Mouse (Mus musculus) midbrain, embryonic 13.5 days (tissue): Measurements from ENCODE around the gene AI661453. TPM values are rescaled to one million over a fixed set of nuclear protein-coding genes. Genes with fewer than 3 reads are reported as not detected.
"Not testable (repeated sequence)": the region's sequence is repeated elsewhere in the genome, so short reads cannot be mapped to it uniquely, and the experiment has no call there.

Experiments used
- ATAC-seq: fragments of 200-750 bp; cut with Nextera tagmentation; 2 replicates; pipeline ENCODE4 v1.8.0; 2017; ENCODE audit warnings: mild to moderate bottlenecking, moderate TSS enrichment, moderate library complexity
- H3K27ac ChIP-seq: fragments of 300-500 bp; sonication (generic); 2 replicates; pipeline ENCODE4 v1.5.1; 2015; ENCODE audit warnings: inconsistent platforms, mild to moderate bottlenecking, moderate library complexity
- H3K27me3 ChIP-seq: fragments of 300-500 bp; sonication (generic); 2 replicates; pipeline ENCODE4 v1.6.1; 2015; ENCODE audit warnings: mild to moderate bottlenecking, inconsistent platforms
- H3K36me3 ChIP-seq: fragments of 300-500 bp; sonication (generic); 2 replicates; pipeline ENCODE4 v1.6.1; 2015; ENCODE audit warnings: mild to moderate bottlenecking, inconsistent platforms
- H3K4me1 ChIP-seq: fragments of 300-500 bp; sonication (generic); replicated peaks from 2 replicates; pipeline ENCODE4 v1.6.1; 2015; ENCODE audit warnings: inconsistent platforms
- H3K4me2 ChIP-seq: fragments of 300-500 bp; sonication (generic); replicated peaks from 2 replicates; pipeline ENCODE4 v1.6.1; 2015; ENCODE audit warnings: moderate library complexity, mild to moderate bottlenecking, inconsistent platforms
- H3K4me3 ChIP-seq: fragments of 300-500 bp; sonication (generic); replicated peaks from 2 replicates; pipeline ENCODE4 v1.5.1; 2015; ENCODE audit warnings: mild to moderate bottlenecking, inconsistent platforms
- H3K9ac ChIP-seq: fragments of 300-500 bp; sonication (generic); replicated peaks from 2 replicates; pipeline ENCODE4 v1.6.1; 2015; ENCODE audit warnings: mild to moderate bottlenecking, inconsistent platforms
- H3K9me3 ChIP-seq: fragments of 300-500 bp; sonication (generic); 2 replicates; pipeline ENCODE4 v1.6.1; 2016; ENCODE audit warnings: mild to moderate bottlenecking, inconsistent platforms
- WGBS: fragments of 180-500 bp; shearing (Covaris S2); methylation state at CpG from one replicate; pipeline ENCODE4 v1.1.7; 2015; 5-methylcytosine and 5-hydroxymethylcytosine counted together
- polyA plus RNA-seq: library from polyadenylated mRNA; unstranded; fragments of >200 nt; fragmentation: Nextera tagmentation; extraction: Ambion mirVana; gene quantifications from 2 replicates; pipeline ENCODE4 v1.2.1, GENCODE M21; 2015

AI661453 gene
- polyA plus RNA-seq, 1 experiment from 2014 or later: 0.26 TPM

DNA sequence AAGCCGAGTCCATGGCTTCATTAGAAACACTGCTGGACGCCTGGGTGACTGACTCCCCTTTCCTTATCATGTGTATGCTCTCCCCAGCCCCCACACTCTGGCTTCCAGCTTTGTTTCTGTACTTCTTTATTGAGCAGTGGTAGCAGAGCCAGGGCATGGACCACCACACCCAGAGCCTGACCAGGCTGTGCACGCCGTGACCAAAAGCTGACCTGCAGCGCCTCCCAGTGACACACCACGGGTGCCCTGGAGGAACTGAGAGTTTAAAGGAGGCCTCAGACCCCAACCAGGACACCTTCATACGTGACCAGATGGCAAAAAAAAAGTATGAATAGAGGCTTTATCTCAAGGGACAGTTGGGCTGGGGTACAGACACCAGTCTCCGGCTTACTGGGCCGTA lies 54.4 kb downstream of the AI661453 start:
- Histone ChIP-seq H3K36me3 (peaks cover 74% of the 10 kb centered on the region), H3K9me3 (no peaks in the 10 kb centered on the region), H3K4me2 (no peak overlapping the region), H3K4me3 (no peak overlapping the region), H3K4me1 (peaks cover 4% of the 10 kb centered on the region), H3K27ac (no peak overlapping the region), H3K27me3 (no peaks in the 10 kb centered on the region), H3K9ac (no peak overlapping the region)
- WGBS: 87% methylated on average over 9 of the region's 9 CpGs
- ATAC-seq: no peak

DNA sequence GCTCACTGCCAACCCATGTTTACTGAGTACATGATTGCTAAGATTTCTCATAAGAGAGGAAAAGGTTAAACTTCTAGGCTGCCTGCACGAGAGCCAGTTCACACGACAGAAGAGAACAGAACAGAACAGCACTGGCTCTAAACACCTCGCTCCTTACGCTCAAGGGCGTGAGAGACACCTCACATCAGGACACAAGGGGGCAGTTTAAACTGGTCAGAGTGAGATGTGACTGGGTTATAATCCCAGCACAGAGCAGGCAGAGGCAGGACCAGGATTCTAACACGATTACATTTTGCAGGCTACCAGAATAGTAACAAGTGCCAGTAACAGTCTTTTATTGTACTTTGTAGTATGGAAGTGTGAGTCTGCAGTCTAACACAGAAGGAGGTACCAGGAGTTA lies 56.3 kb downstream of the AI661453 start:
- H3K4me2 ChIP-seq: no peak overlapping the region
- H3K36me3 ChIP-seq: peaks cover 90% of the 10 kb centered on the region
- H3K9me3 ChIP-seq: no peaks in the 10 kb centered on the region
- H3K9ac ChIP-seq: no peak overlapping the region
- ATAC-seq: no peak
- no peak overlapping the region for H3K27ac ChIP-seq
- 86% methylated on average over 6 of the region's 6 CpGs for WGBS
- H3K4me3 ChIP-seq: no peak overlapping the region
- H3K27me3 ChIP-seq: no peaks in the 10 kb centered on the region
- H3K4me1 ChIP-seq: no peaks in the 10 kb centered on the region

DNA sequence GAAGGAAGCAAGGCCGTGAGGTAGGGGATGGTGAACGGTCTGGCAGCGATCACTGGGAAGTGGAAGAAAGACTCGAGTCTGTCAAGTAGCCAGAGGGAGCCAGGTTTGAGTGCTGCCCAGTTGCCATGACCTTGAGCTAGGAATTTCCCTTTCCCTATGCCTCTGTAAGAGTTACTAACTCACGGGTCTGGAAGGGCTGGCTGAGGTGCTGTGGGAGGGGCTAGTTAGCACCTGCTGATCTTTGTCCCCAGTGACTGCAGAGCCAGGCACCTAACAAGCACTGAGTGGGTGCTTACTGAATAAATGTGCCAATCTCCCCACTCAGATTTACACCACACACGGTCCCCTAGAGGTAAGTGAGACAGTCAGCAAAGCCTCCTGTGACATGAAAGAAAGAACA lies 57.2 kb downstream of the AI661453 start:
- no peak overlapping the region for H3K4me3 ChIP-seq
- WGBS: 93% methylated on average over 6 of the region's 6 CpGs
- peaks cover 93% of the 10 kb centered on the region for H3K36me3 ChIP-seq
- H3K27me3 ChIP-seq: no peaks in the 10 kb centered on the region
- no peak for ATAC-seq
- H3K9ac ChIP-seq: no peak overlapping the region
- H3K9me3 ChIP-seq: no peaks in the 10 kb centered on the region
- no peak overlapping the region for H3K27ac ChIP-seq
- no peaks in the 10 kb centered on the region for H3K4me1 ChIP-seq
- H3K4me2 ChIP-seq: no peak overlapping the region

GRCm38 (mm10) chr17:47494132-47494531 lies 57.7 kb downstream of the AI661453 start:
- no peaks in the 10 kb centered on the region for H3K9me3 ChIP-seq
- no peaks in the 10 kb centered on the region for H3K27me3 ChIP-seq
- WGBS: 93% methylated on average over 11 of the region's 11 CpGs
- no peak overlapping the region for H3K4me2 ChIP-seq
- no peak overlapping the region for H3K4me3 ChIP-seq
- H3K36me3 ChIP-seq: peaks cover 92% of the 10 kb centered on the region
- H3K9ac ChIP-seq: no peak overlapping the region
- H3K4me1 ChIP-seq: no peaks in the 10 kb centered on the region
- H3K27ac ChIP-seq: no peak overlapping the region
- no peak for ATAC-seq

DNA sequence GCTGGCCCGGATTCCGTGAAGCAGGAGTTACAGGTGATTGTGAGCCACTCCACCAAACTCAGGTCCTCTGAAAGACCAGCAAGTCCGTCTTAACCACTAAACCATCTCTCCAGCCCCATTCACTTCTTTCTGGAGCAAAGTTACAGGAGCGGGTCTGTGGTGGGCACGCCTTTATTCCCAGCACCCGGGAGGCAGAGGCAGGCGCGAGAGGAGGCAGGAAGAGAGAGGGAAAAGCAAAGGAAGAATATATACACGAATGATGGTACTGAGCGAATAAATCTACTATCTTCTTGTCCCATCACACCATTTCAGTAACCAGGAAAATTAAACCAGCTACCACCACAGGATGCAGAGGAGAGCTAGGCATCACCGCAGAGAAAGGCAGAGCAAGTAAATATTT lies 65.1 kb downstream of the AI661453 start:
- WGBS: 10% methylated on average over 11 of the region's 11 CpGs
- H3K36me3 ChIP-seq: peaks cover 30% of the 10 kb centered on the region
- peak overlapping the region; percentile 64 for H3K4me2 ChIP-seq
- peaks cover 30% of the 10 kb centered on the region for H3K4me1 ChIP-seq
- H3K9me3 ChIP-seq: no peaks in the 10 kb centered on the region
- no peak overlapping the region for H3K27ac ChIP-seq
- peak overlapping the region; percentile 50 for H3K4me3 ChIP-seq
- peak overlapping the region; percentile 70 for H3K9ac ChIP-seq
- ATAC-seq: no peak; the same call in 1 of the 2 replicates
- H3K27me3 ChIP-seq: no peaks in the 10 kb centered on the region

- H3K4me2 ChIP-seq: peak within 1 kb of the TSS; percentile 64
- H3K4me1 ChIP-seq: peaks cover 30% of the 10 kb centered on the region
- no peak within 1 kb of the TSS for H3K27ac ChIP-seq
- H3K4me3 ChIP-seq: peak within 1 kb of the TSS; percentile 50
- H3K9ac ChIP-seq: peak within 1 kb of the TSS; percentile 70
- H3K9me3 ChIP-seq: no peaks in the 10 kb centered on the region
- 2% methylated on average over 40 of the region's 40 CpGs for WGBS
- ATAC-seq: peak; percentile 96
- peaks cover 24% of the 10 kb centered on the region for H3K36me3 ChIP-seq
- no peaks in the 10 kb centered on the region for H3K27me3 ChIP-seq
Measured at GRCm38 (mm10) chr17:47501946-47502706, 65.7 kb downstream of the AI661453 start, which contains the start of gene Taf8. TSS of gene Taf8 (minus strand) at chr17:47502292.

- peak overlapping the region; percentile 52 for H3K4me2 ChIP-seq
- H3K9ac ChIP-seq, H3K27ac ChIP-seq, H3K27me3 ChIP-seq, H3K9me3 ChIP-seq, H3K4me3 ChIP-seq, ATAC-seq: not testable (repeated sequence)
- peaks cover 20% of the 10 kb centered on the region for H3K36me3 ChIP-seq
- peaks cover 30% of the 10 kb centered on the region for H3K4me1 ChIP-seq
- WGBS: 79% methylated on average over 6 of the region's 6 CpGs
Measured at GRCm38 (mm10) chr17:47502707-47503045, 66.3 kb downstream of the AI661453 start.

- Histone ChIP-seq H3K36me3 (peaks cover 13% of the 10 kb centered on the region), H3K9me3 (no peaks in the 10 kb centered on the region), H3K9ac (no peak overlapping the region), H3K27ac (no peak overlapping the region), H3K4me1 (peaks cover 30% of the 10 kb centered on the region), H3K4me2 (no peak overlapping the region), H3K4me3 (no peak overlapping the region), H3K27me3 (no peaks in the 10 kb centered on the region)
- ATAC-seq: no peak
Measured at GRCm38 (mm10) chr17:47503689-47504088, 67.3 kb downstream of the AI661453 start.

- H3K27me3 ChIP-seq: no peaks in the 10 kb centered on the region
- no peak overlapping the region for H3K9ac ChIP-seq
- no peak overlapping the region for H3K4me3 ChIP-seq
- peaks cover 30% of the 10 kb centered on the region for H3K4me1 ChIP-seq
- H3K4me2 ChIP-seq: peak overlapping the region; percentile 61
- no peaks in the 10 kb centered on the region for H3K9me3 ChIP-seq
- 68% methylated on average over 5 of the region's 5 CpGs for WGBS
- peaks cover 8% of the 10 kb centered on the region for H3K36me3 ChIP-seq
- no peak overlapping the region for H3K27ac ChIP-seq
- no peak for ATAC-seq
Measured at GRCm38 (mm10) chr17:47504228-47504627, 67.8 kb downstream of the AI661453 start.

DNA sequence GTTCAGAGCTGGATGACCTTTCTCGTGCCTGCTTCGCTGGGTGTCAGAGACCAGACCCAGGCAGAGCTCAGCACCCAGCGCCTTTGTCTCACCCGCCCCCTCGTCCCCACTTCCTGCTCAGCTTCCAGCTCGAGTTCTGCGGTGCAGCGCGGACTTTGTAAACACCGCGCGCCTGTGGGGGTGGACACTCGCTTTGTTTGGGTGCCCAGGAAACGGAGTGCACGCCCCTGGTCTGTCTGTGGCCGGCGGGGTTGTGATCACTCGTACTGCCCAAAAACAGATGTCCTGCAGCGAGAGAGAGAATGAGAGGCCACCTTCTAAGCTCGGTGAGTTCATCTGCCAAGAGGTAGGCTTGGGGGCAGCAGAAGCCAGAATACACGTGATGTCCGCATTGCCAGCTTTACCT lies 68.5 kb downstream of the AI661453 start, which contains the start of gene Ccnd3:
Ccnd3 (plus strand) TSS at position 111 of the 406 bp plus-strand sequence.
- no peaks in the 10 kb centered on the region for H3K27me3 ChIP-seq
- ATAC-seq: no peak
- H3K27ac ChIP-seq: no peak within 1 kb of the TSS
- 2% methylated on average over 22 of the region's 22 CpGs for WGBS
- H3K9me3 ChIP-seq: no peaks in the 10 kb centered on the region
- H3K4me2 ChIP-seq: peak within 1 kb of the TSS; percentile 61
- H3K4me1 ChIP-seq: peaks cover 30% of the 10 kb centered on the region
- H3K36me3 ChIP-seq: peaks cover 4% of the 10 kb centered on the region; the same call in 1 of the 2 replicates
- peak within 1 kb of the TSS; percentile 66 for H3K9ac ChIP-seq
- H3K4me3 ChIP-seq: peak within 1 kb of the TSS; percentile 34

DNA sequence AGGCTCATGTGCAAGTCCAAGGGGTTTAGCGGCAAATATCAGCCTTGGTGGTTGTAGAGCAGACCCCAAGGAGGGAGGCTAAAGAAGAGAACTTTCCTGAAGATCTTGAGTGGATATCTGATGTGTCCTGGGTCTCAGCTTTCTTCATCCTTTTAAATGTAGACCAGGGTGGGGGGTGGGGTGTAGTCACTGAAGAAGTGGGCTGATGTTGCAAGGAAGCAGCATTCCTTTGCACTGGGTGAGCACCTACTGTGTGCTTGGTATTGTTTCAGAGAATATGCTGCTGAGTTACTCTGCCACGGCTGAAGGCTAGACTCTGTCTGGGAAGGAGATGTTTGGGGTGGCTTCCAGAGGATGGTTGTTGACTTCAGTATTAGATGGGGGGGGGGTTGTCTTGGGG lies 69.2 kb downstream of the AI661453 start:
- WGBS: 76% methylated on average over 2 of the region's 2 CpGs
- no peak overlapping the region for H3K4me3 ChIP-seq
- no peak for ATAC-seq
- H3K9ac ChIP-seq: no peak overlapping the region
- H3K9me3 ChIP-seq: no peaks in the 10 kb centered on the region
- H3K4me2 ChIP-seq: peak overlapping the region; percentile 61
- no peaks in the 10 kb centered on the region for H3K27me3 ChIP-seq
- H3K27ac ChIP-seq: no peak overlapping the region
- peaks cover 25% of the 10 kb centered on the region for H3K4me1 ChIP-seq
- peaks cover under 1% of the 10 kb centered on the region; the same call in 1 of the 2 replicates for H3K36me3 ChIP-seq

- Histone ChIP-seq H3K4me2 (no peak overlapping the region), H3K4me3 (no peak overlapping the region), H3K27me3 (no peaks in the 10 kb centered on the region), H3K9me3 (no peaks in the 10 kb centered on the region), H3K4me1 (peaks cover 24% of the 10 kb centered on the region), H3K9ac (no peak overlapping the region), H3K27ac (no peak overlapping the region), H3K36me3 (no peaks in the 10 kb centered on the region)
- WGBS: 86% methylated on average over 1 of the region's 1 CpGs
- ATAC-seq: no peak
Measured at GRCm38 (mm10) chr17:47506042-47506441, 69.6 kb downstream of the AI661453 start.

- no peaks in the 10 kb centered on the region for H3K27me3 ChIP-seq
- 92% methylated on average over 4 of the region's 4 CpGs for WGBS
Measured at GRCm38 (mm10) chr17:47506697-47507096, 70.3 kb downstream of the AI661453 start.

More at GRCm38 (mm10) chr17:47506697-47507096, 70.3 kb downstream of the AI661453 start:
- ATAC-seq: no peak
- no peak overlapping the region for H3K4me3 ChIP-seq
- peaks cover 21% of the 10 kb centered on the region for H3K4me1 ChIP-seq
- H3K9ac ChIP-seq: no peak overlapping the region
- no peak overlapping the region for H3K27ac ChIP-seq
- no peak overlapping the region for H3K4me2 ChIP-seq
- H3K9me3 ChIP-seq: no peaks in the 10 kb centered on the region
- no peaks in the 10 kb centered on the region for H3K36me3 ChIP-seq
